Mouse (Mus musculus): Measurements from ENCODE around the gene March8.

The March8 gene

GRCm38 (mm10) chr6:116371500-116371899 lies 33.7 kb downstream of the March8 start:
- DNase-seq (ENCODE audit: low spot score), result no peak

DNA sequence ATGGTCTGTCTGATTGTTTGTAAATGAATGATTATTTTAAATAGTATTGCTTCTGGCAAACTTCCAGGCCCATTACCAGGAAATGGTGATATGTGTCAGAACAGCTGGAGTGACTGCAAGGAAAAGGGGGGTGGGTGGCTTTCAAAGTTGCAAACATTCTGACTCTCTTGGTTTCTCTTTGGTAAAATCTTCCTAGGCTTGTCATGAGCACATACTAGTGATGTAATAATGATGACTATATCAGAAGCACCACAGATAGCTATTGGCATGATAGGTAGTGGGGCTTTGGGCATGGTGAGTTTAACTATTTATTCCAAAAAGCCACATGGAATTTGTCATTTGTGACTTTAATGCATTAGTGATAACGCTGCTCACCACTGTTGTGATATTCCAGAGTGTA lies 36.3 kb downstream of the March8 start:
- DNase-seq (ENCODE audit: low spot score), result no peak

- no peak for DNase-seq (ENCODE audit: low spot score)
These were observed 36.8 kb downstream of the March8 start for GRCm38 (mm10) chr6:116374618-116375017.

GRCm38 (mm10) chr6:116378892-116379291 lies 41.1 kb downstream of the March8 start:
- no peak for DNase-seq (ENCODE audit: low spot score)

DNA sequence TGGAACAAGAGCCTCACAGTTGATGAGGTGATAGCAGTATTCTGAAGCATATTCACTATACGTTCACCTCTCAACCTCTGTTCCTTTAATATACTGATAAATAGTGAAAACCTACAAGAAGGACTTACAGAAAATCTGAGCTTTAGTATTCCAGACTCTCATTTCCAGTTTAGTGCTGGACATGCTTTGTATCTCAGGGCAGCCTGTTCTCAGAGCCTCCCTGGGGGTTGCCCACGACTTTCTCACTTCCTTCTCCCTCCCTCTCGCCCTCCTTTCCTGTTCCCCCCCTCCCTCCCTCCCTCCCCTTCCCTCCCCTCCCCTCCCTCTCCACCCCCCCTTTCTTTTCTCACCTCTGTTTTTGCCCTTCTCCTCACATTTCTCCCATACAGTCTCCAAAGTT lies 42.3 kb downstream of the March8 start:
- no peak for DNase-seq (ENCODE audit: low spot score)

- no peak for DNase-seq (ENCODE audit: low spot score)
These were observed 43.8 kb downstream of the March8 start for GRCm38 (mm10) chr6:116381605-116382004.

- DNase-seq (ENCODE audit: low spot score), result no peak
These were observed 45.8 kb downstream of the March8 start for GRCm38 (mm10) chr6:116383582-116383981.

GRCm38 (mm10) chr6:116385194-116386044 lies 47.6 kb downstream of the March8 start:
- DNase-seq (ENCODE audit: low spot score), result no peak

DNA sequence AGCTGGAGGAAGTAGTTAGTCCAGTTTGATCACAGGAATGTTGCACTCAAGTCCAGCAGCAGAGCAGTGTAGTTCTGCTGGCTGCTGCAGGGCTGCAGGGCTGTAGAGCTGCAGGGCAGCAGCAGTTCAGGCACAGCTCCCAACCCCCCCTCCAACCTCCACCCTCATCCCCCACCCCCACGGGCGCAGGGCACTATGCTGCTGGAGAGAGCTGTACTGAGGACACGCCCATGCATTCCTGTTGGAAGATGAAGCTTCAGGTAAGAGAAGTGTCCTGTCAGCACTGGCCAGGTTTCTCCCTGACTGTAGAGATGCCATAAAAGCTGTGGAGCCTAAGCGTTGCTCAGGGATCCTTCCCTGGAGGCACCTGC lies 48.2 kb downstream of the March8 start:
- DNase-seq (ENCODE audit: low spot score), result no peak

DNA sequence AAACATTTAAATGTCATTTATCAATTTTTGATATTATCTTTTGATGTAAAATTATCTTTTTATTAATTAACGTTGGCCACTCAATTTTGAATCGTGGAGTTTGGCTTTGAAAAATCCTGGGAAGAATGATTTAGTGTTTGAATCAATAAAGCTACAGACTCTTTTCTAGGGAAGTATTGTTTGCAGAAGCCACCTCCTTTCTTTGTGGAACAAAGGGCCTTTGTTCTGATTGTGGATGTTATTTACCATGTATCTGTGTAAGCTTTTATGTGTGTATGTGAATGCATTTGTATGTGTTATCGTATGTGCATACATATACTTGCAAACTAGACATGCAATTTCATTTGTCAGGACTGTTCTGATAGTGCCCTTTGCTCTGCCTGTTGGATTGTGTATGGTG lies 48.7 kb downstream of the March8 start:
- DNase-seq (ENCODE audit: low spot score), result no peak

DNA sequence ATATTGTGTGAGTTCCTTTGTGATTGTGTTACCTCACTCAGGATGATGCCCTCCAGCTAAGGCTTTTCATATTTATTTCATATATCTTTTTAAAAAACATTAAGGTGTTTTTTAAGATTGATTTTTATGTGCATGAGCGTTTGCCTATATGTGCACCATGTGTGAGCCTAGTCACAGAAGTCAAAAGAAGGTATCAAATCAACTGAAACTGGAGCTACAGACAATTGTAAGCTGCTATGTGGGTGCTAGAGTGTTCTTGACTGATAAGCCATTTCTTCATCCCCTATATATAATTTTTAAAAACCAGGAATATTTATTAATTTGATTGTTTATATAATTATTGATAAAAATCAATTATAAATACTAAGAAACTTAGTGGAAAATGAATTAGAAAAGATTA lies 50.2 kb downstream of the March8 start:
- no peak for DNase-seq (ENCODE audit: low spot score)

- DNase-seq (ENCODE audit: low spot score), result no peak
These were observed 51.7 kb downstream of the March8 start for GRCm38 (mm10) chr6:116389481-116389880.

GRCm38 (mm10) chr6:116394916-116395648 lies 57.3 kb downstream of the March8 start:
- DNase-seq (ENCODE audit: low spot score), result no peak

DNA sequence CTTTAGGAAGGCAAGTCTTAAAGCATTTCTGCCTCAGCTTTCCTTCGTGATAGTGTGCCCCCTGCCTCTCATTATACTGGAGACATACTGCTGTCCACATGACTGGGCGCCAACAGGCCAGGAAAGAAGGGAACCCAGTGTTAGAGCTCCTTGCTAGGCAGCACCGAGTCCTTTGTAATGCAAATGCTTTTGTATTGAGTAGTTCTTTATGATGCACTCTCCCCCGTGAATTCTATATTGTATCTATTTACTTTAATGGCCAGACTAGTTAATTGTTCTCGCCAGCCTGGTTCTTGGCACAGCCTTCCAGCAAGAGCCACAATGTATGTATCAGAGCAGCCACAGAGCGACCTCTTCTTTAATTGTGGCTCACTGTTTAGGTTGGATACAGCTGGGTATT lies 59.8 kb downstream of the March8 start:
- no peak for DNase-seq (ENCODE audit: low spot score)

DNA sequence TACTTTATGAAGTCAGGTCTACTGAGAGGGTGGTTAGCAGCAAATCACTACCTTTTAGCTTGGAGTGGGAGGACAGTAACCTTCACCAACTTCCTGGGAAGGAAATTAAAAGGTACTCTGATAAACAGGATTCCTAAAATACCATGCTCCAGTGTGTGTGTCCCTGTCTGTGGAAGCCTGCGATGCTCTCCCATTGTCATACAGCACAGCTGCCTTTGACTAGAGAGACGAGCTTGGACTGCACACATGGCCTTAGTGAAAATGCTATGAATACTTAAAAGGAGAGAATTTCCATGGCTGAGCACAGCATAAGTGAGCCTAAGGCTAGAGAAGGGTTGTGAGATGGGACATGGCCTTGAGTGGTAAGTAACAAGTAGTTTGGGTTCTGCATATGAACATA lies 60.3 kb downstream of the March8 start:
- no peak for DNase-seq (ENCODE audit: low spot score)

DNA sequence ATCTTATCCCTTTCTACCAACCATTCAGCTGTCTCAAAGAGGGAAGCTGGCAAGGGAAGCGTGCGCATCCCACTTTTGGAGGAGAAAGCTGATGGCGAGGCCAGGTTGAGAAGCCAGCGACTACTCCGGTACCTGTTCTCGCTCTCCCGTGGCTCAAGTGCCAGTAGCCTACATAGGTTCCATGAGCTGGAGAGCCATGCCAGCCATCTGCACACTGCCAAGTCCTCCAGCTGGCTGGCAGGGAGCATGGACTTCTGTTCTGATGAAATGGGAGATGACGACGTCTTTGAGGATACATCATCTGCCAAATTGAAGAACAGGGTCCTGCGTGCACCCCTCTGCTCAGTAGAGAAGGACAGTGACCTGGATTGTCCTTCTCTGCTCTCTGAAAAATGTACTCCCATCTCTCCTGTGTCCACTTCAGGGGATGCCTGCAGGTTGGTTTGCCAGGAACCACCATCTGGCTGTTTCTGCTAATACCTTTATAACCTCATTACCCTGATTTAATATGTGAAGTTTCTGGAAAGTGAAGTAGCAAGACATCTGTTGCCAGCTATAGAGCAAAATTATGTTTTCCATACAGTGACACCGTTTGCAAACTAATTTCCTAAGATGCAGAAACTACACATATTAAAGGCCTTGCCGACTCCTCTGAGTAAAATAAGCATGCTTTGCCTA lies 64.1 kb downstream of the March8 start:
- DNase-seq (ENCODE audit: low spot score), result no peak

- no peak for DNase-seq (ENCODE audit: low spot score)
These were observed 64.6 kb downstream of the March8 start for GRCm38 (mm10) chr6:116402426-116402825.

DNA sequence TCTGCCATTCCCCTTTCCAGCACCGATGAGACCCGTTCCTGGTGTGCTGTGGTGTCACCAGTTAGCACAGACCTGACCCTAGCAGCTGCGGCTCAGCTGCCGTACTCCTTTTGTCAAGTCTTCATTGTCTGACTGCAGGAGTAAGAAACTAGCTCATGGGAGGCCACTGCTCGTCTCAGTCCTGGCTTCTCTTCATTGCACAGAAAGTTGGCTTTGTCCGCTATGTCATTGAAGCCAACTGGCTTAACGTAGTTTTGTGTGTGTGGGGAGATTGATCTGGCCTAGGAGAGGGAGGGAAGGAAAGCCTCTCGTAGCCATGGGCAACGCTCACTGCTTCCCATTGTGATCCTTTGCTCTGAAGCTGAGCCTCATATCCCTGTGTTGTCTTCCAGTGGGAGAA lies 67.4 kb downstream of the March8 start:
- no peak for DNase-seq (ENCODE audit: low spot score)

DNA sequence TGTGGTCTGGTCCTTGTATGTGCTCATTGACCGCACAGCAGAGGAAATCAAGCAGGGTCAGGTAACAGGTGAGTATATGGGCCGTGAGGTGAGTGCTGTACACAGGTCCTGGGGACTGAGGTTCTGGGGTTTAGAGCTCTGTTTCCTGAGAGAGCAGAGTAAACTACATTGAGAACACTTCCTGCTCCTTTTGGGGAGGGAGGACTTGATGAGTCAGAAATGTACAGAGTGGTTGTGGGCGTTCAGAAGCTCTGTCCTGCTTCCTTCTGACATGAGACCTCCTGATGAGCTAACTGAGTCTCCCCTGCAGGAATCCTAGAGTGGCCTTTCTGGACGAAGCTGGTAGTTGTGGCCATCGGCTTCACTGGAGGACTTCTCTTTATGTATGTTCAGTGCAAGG lies 67.9 kb downstream of the March8 start:
- no peak for DNase-seq (ENCODE audit: low spot score)

- no peak for DNase-seq (ENCODE audit: low spot score)
These were observed 68.3 kb downstream of the March8 start for GRCm38 (mm10) chr6:116406152-116406551.

DNA sequence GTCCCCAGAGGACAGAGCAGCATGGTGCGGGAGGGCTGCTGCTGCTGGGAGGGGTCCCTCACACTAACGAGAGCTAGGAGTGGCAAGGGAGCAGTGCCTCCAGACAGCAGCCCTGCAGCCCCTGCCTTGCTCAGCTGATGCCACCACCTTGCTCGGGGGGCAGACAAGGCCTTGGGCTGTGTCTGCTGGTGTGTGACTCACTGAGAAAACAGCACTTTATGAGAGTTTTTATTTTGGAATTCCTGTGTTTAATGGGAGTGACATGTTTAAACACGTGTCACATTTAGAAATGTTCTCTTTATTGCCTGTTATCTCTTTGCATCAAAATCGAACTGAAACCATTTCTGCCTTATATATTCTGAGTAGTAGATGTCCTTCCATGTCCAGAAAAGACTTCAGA lies 68.9 kb downstream of the March8 start:
- no peak for DNase-seq (ENCODE audit: low spot score)

- no peak for DNase-seq (ENCODE audit: low spot score)
These were observed 69.4 kb downstream of the March8 start for GRCm38 (mm10) chr6:116407216-116407615.
